Mouse (Mus musculus): Measurements from ENCODE around the gene Nsd1. TPM values are rescaled to one million over a fixed set of nuclear protein-coding genes. Genes with fewer than 3 reads are reported as not detected.
A peak's percentile ranks its signal among the peaks of the same experiment; 100 is the strongest.
"Not testable (repeated sequence)": the region's sequence is repeated elsewhere in the genome, so short reads cannot be mapped to it uniquely, and the experiment has no call there.

The Nsd1 gene
- total RNA-seq, 4 experiments from 2014 or later, result 47.2 to 55.1 (median 51.9) TPM

- peak; percentile 94 for DNase-seq (ENCODE audit: low spot score)
Measured at GRCm38 (mm10) chr13:55190121-55190868, 19.3 kb upstream of the Nsd1 start.

GRCm38 (mm10) chr13:55191535-55191934 is 18.0 kb upstream of the Nsd1 start:
- no peak for DNase-seq (ENCODE audit: low spot score)

GRCm38 (mm10) chr13:55202758-55203157 is 6.8 kb upstream of the Nsd1 start:
- not testable (repeated sequence) for DNase-seq (ENCODE audit: low spot score)

GRCm38 (mm10) chr13:55203740-55204139 is 5.8 kb upstream of the Nsd1 start:
- no peak for DNase-seq (ENCODE audit: low spot score)

- DNase-seq (ENCODE audit: low spot score), result no peak
Measured at GRCm38 (mm10) chr13:55204667-55205389, 4.8 kb upstream of the Nsd1 start.

- DNase-seq (ENCODE audit: low spot score), result no peak
Measured at GRCm38 (mm10) chr13:55205448-55206205, 4.0 kb upstream of the Nsd1 start.

GRCm38 (mm10) chr13:55208837-55209648 is 539 bp upstream of the Nsd1 start:
- no peak for DNase-seq (ENCODE audit: low spot score)

GRCm38 (mm10) chr13:55210193-55210970 is 800 bp downstream of the Nsd1 start:
- peak; percentile 25 for DNase-seq (ENCODE audit: low spot score)

- peak; percentile 68 for DNase-seq (ENCODE audit: low spot score)
Measured at GRCm38 (mm10) chr13:55210971-55211220, 1.3 kb downstream of the Nsd1 start.

GRCm38 (mm10) chr13:55211221-55212010 is 1.8 kb downstream of the Nsd1 start:
- peak; percentile 73 for DNase-seq (ENCODE audit: low spot score)

GRCm38 (mm10) chr13:55212011-55212360 is 2.4 kb downstream of the Nsd1 start:
- DNase-seq (ENCODE audit: low spot score), result peak; percentile 11

GRCm38 (mm10) chr13:55212361-55213137 is 3.0 kb downstream of the Nsd1 start:
- DNase-seq (ENCODE audit: low spot score), result peak; percentile 53

GRCm38 (mm10) chr13:55213138-55213806 is 3.7 kb downstream of the Nsd1 start:
- DNase-seq (ENCODE audit: low spot score), result no peak

- no peak for DNase-seq (ENCODE audit: low spot score)
Measured at GRCm38 (mm10) chr13:55224364-55224763, 14.8 kb downstream of the Nsd1 start.

GRCm38 (mm10) chr13:55230701-55231100 is 21.1 kb downstream of the Nsd1 start:
- no peak for DNase-seq (ENCODE audit: low spot score)

- DNase-seq (ENCODE audit: low spot score), result no peak
Measured at GRCm38 (mm10) chr13:55243205-55243604, 33.6 kb downstream of the Nsd1 start.

- DNase-seq (ENCODE audit: low spot score), result no peak
Measured at GRCm38 (mm10) chr13:55247293-55248030, 37.9 kb downstream of the Nsd1 start.

- no peak for DNase-seq (ENCODE audit: low spot score)
Measured at GRCm38 (mm10) chr13:55249246-55249645, 39.7 kb downstream of the Nsd1 start.

All from heart, adult 8-10 months (tissue).